Mouse (Mus musculus) induced T-regulatory cell, adult 2 months (primary cell): Measurements from ENCODE around the gene Mb.
A peak's percentile ranks its signal among the peaks of the same experiment; 100 is the strongest.
"Not testable (repeated sequence)": the region's sequence is repeated elsewhere in the genome, so short reads cannot be mapped to it uniquely, and the experiment has no call there.

Experiments used
- DNase-seq: peaks from one replicate; pipeline ENCODE4 v3.0.0-alpha.2; 2012; ENCODE audit warnings: low read depth

The Mb gene

DNA sequence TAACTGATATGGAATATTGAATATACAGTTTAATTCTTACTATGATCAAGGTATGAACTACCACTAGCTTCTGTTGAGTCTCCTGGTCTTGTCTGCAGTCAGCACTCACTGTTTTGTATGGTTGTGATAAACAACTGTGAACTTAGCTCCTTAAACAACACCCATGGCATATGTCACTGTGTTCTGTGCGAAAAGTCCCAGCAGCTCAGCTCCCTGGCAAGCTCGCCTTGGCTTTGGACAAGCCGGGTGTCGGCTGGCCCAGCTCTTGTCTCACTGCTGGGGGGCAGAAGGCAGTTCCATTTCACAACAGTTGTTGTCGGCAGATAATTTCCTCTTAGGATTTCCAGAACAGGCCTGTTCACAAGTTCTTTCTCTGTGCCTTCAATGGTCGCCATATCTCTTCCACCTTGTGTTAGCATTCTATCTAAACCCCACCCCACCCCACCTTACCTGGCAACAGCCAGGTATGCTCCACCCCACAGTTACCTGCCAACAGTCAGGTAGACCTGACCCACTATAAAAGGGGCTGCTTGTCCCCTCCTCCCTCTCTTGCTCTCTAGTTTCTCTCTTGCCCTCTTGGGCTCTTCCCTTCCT lies 14.9 kb upstream of the Mb start:
- no peak for DNase-seq

DNA sequence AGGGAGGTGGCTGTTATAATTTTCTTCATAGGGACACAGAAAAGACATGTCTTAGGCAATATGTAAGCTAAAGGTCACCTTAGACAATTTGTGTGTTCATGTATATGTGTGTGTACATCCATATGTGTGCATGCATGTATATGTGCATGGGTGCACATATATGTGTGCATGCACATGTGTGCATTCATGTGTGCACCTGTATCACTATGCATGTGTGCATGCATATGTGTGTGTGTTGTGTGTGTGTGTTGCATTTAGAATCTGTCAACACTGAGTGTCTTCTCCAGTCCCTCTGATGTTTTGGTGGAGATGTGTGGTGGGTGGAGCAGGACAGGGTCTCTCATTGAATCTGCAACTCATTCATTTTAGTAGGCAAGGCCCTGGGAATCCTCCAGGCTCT lies 12.3 kb upstream of the Mb start:
- DNase-seq = no peak

DNA sequence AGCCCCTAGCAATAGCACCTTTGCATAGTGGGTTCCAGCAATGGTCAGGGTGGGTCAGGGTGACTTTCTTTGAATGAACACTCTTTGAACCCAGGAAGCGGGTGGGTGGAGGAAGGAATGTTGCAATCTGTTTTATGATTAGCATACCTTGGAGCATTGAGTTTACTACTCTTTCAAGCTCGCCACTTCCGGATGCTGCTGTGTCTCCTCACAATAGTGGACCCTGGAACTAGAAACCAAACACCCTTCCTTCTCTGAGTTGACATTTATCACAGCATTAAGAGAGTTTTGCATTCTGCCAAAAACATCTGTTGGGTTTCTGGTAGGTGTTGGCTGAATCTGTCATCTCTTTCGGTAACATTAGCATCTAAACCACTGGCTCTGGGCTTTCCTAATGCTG lies 8.9 kb upstream of the Mb start:
- not testable (repeated sequence) for DNase-seq

DNA sequence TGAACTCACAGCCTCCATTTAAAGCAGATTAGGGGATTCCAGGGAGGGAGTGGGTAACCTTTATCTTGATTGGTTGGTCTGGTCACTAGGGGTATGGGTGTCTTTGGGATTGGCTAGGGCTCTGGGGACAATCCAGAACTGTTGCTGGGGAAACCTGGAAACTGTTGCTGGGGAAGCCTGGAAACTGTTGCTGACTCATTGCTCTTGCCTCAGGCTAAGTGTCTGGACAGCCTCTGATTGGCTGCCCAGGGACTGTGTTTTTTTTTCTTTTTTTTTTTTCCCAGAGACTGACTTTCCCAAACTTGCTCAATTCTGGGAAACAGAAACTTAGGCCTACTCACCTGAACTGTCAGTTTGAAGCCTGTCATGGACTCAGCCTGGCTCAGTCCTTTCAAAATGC lies 8.1 kb upstream of the Mb start:
- no peak for DNase-seq

DNA sequence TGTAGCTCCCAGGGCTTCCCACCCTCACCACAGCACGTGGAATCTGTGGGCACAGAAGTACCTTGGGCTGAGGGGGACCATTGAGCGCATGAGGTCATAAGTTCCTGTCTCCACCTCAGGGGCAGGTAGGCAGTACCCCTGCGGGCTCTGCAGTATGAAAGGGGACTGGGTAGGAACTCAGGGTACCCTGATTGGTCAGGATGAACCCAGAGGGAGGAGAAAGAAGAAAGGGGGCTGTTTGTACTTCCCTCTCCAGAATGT lies 6.3 kb upstream of the Mb start:
- no peak for DNase-seq

DNA sequence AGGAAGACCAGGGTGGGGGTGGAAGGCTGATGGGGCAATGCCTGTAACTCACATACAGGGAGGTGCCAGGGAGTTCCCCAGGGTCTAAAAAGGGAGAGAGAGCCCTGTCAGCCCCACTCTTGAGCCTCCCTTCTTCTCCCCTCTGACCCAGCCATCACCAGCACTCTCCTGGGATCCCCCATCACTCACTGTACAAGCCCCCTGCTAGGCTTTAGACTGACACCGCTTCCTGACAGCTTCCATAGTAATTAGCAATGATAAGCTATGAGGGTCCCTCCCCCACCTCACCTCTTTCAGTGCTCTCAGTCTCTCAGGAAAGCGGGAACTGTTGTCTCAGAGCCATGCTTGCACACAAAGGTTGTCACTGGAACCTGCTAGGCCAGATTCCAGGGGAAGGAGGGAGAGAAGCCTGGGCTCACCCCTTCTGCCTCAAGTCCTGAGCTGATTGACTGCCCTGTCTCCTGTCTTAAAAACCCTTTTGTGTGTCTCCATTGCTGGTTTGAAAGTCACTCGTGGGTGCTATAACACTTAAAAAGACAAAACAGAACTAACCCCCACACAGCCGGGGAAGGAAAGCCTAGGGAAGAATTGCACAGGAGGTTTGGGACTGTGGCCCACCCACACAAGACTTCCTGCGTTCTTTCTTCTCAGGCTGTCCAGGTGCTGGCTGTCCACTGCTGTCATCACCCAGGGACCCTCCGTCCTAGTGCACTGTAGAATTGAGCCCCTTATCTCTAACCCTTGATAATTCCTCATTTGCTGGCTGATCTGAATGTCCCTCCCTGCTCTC lies 5.7 kb upstream of the Mb start:
- no peak for DNase-seq

DNA sequence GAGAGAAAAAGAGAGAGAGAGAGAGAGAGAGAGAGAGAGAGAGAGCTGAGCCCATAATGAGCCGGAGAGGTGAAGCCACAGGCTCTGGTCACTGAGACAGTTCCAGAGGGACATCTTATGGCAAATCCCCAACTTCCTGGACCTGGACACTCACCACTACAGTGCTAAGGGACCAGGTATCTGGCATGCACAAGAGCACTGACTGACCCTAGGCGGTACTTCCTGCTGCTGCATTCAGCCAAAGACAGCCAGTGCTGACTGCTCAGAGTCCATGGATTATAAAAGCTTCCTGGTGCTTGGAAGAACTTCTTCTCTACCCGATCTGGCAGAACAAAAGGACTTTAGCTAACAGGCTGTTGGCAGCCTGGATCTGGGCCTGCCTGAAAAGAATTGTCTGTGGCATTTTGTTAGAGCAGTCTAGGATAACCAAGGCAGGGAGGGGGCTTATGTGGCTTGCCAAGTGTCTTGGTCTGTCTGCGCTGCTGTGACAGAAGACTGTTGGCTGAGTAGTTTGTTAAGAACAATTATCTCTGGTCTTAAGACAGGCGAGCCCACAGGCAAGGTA lies 4.2 kb upstream of the Mb start:
- no peak for DNase-seq

DNA sequence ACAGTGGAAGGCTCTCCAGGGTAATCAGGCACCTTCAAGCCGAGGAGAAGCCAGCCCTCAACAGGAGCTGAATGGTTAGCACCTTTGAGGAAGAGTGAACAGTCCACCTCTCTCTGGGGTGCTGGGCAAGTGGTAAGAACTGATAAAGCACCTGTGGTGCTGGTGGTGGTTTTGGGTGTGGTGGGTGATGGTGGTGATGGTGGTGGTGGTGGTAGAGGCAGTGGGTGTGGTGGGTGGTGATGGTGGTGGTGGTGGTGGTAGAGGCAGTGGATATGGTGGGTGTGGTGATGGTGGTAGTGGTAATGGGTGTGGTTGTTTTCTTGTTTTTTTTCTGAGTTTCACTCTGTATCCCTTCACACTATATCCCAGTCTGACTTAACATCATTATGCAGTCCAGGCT lies 2.6 kb upstream of the Mb start:
- DNase-seq = no peak

DNA sequence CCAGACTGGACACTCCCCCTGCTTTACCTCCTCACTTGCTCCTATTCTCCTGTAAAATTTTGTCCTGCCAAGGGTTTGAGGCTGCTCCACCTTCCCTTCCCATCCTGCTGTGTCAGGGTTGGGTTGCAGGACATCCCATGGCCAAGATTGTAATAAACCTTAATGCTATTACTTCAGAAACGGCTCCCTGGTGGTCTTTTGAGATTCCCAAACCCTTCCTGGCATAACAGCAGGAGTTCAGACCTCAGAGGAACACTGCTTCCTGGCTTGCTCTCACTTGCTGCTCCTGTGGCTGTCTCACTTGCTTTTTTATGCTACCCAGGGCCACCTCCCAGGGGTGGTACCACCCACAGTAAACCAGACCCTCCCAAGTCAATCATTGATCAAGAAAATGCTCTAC lies 1.7 kb upstream of the Mb start:
- no peak for DNase-seq

DNA sequence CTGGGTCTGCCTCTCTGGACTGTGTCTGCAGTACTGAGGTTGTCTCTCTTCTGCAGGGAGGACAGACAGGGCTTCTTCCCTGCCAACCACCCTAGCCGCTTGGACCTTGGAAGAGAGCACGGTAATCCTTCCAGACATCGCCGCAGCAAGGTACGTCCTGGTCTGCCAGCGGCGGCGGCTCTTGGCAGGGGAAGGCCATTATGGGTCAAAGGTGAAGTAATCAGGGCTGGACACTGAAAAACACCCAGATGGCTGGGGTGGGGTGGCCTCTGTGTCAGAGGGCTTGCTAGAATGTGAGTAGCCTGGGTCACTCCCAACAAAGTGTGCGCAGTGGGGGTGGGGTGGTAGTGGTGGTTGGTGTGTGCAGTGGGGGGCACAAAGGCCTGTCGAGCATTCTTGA lies 4.9 kb downstream of the Mb start:
- DNase-seq = no peak

DNA sequence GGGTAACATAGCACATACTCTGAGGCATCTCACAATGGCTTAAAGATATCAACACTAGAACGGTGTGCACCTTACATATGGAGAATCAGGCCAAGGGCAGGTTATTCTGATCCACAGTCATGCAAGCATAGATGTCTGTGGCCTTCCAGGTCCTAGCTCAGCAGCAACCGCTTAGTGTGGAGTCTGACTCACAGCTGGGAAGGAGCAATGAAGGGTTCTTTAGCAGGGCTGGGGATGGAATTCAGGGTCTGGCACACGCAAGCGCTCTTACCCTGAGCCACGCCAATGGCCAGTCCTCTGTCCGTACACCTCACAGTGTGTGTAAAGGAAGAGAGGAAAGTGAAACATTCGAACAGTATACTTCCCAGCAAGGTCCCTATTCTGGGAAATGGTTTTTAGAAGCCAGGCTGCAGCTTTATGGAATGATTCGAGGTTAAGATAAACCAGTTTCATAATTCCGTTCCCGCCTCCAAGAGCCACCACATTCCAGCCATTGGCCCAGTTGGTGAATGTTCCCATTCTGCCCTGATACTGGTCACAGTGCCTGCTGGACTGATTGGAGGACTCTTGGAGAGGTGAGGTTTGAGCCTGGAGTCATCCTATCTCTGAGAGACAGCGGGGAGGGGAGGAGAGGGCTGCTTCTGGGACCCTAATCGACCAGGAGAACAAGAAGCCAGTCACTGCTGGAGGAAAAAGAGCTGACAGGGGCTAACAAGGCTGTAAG lies 5.7 kb downstream of the Mb start, which contains the start of gene Apol6:
Gene Apol6 (plus strand): TSS at position 133 of the 724 bp plus-strand sequence.
- DNase-seq = no peak

DNA sequence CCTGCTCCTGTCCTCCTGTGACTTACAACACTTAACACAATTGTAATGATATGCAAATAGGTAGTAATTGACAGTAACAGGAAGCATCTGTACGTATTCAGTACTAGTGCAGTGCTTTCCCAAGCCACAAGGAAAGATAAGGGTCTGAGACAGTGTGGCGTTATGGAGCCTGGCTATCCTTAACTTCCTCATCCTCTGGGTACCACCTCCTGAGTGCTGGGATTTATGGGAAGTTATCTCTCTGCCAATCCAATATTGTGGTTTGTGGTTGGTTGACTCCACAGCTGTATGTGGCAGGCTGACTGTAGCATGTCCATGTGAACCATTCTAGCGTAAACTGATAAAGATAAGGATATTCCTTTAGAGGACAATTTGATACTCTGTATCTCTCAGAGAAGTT lies 9.7 kb downstream of the Mb start:
- no peak for DNase-seq

DNA sequence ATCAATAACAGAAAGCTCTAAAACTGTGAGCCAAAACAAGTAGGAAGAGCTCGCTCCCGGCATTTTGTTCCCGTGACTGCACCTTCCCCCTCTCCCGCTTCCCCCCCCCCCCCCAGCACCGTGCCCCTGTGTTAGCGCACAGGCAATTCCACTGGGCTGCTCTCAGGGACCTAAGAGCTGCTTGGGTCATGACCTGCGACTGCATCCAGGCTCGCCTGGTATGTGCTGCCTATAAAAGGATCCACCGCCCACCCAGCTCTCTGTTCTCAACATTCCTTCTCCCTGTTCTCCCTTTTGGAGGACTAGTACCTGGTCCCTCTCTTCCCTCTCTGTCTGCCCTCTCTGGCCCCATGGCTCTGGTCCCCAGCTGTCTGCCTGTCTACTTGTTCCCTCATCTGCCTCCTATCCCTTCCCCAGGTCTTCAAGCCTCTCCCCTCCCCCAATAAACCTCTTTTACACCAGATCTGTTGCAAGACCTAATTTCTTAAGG lies 11.2 kb downstream of the Mb start:
- DNase-seq = no peak

DNA sequence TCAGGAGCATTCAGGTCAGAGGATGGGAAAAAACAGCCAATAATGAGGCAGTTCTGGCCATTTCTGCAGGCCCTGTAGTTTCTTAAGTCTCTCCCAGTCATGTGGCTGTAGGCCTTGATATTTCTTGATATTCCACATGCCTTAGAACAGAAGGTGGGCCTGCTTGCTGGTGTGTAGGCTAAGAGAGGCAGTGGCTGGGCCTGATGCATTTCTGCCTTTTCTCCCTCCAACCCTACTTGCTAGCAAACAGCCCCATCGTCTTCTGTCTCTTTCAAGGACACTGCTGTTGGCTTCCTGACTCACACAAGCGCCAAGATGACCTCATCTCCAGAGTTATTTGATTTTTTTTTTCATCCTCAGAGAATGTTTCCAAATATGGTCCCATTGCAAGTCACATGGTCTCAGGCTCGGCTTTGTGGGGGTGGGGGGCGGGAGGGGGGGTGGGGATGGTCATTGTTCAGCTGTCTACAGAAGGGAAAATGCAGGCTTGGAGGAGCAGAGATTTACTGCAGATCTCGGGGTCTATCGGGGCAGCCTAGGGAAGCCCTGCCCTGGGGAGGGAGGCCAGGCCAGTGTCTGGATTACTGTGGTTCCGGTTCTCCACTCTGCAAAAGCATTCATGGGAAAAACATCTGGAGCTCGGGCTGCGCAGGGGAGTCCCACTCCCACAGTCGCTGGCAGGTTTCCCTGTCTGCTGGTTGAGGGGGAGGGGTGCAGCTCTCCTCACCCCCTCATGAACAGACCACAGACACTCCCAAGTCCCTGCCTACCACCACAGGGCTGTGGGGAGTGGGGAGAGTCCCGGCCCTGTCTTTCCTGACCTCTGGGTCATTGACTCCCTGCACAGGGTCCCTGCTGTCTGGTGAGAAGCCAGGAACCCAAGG lies 12.9 kb downstream of the Mb start:
- no peak for DNase-seq

DNA sequence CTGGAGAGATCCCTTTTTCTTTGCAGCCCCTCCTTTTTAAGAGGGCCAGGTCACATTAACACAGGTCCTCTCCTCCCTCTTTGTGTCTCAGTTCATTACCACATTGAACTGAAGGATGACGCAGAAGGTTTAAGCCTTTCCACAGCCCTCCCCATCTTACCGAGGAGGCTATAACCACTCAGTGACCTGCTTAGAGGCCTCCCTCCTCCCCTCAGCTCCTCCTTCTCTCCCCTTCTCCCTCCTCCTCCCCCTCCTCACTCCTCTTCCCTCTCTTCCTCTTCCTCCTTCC lies 13.5 kb downstream of the Mb start:
- no peak for DNase-seq

DNA sequence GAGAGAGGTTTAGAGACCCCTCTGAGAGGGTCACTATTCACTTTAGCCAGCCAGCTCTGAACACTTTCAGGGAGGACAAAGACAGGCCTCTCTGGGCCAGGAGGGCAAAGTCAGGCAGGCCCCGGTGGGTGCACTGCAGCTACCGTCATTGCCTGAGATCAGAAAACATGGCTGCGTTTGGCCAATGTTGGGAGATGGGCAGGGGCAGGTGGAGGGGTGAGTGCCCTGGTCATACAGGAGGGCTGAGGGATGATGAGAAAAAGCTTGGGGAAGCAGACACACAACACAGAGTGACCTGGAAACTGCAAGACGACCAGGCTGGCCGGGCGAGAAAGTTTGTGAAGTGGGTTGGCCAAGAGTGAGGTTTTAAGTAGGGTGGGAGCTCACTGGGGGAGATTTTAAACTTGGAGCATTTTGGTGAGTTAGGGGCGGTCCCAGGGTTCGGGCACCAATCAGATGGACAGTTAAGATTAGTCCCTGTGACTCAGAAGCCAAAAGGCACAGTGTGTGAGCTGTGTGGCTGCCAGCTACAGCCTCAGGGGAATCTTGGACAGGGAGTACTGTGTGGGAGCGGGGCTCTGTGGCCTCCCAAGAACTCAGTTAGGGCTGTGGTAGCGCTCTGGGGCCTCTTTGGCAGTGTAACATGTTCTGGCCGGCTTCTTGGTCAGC lies 14.0 kb downstream of the Mb start:
- no peak for DNase-seq

DNA sequence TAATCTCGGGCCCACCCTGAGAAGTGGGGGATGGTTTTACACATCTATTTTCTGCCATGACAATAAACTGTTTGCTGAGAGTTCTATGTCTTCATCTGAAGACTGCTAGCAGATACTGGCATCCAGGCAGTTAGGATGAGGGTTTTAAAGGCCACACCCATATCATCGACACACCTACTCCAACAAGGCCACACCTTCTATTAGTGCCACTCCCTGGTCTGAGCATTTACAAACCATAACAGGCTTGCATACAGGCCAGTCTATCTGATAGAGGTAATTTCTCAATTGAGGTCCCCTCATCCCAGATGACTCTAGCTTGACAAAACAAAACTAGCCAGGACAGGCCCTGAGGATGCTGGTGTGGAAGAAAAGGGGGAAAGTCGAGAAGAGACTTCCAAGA lies 14.8 kb downstream of the Mb start:
- DNase-seq = no peak

DNA sequence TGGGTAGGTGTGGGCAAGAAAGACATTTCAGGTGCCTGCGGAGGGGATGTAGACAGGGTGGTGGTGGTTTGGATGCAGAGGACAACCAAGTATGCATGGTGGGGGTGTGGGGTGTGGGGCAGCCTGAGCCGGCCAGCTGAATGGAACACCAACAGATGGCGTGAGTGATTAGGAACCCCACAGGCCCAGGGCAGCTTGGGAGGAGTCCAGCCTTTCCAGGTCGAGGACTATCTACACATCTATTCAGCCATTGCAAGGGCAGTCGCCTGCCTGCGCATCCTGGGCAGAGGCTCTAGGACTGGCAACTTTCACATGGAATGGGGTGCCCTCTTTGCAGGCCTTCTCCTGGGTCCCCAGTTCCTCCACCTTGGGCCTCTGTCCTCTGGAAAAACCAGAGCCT lies 15.9 kb downstream of the Mb start:
- no peak for DNase-seq

DNA sequence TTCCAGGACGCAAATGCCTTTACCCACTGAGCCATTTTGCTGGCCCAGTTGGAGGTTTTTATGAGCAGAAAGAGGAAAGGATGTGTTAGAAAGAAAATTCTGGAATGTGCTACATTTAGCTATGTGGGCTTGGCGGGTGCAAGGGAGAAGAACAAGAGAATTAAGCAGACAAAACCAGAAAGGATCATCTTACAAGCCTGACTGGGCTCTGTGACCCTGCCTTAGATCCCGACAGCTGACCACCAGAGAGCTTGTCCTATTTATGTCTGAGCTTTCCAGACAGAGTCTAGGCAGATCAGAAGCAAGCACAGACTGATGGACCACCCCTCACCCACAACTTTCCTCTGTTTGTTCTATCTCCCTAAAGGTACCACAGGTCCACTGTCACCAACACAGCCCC lies 19.2 kb downstream of the Mb start:
- no peak for DNase-seq

DNA sequence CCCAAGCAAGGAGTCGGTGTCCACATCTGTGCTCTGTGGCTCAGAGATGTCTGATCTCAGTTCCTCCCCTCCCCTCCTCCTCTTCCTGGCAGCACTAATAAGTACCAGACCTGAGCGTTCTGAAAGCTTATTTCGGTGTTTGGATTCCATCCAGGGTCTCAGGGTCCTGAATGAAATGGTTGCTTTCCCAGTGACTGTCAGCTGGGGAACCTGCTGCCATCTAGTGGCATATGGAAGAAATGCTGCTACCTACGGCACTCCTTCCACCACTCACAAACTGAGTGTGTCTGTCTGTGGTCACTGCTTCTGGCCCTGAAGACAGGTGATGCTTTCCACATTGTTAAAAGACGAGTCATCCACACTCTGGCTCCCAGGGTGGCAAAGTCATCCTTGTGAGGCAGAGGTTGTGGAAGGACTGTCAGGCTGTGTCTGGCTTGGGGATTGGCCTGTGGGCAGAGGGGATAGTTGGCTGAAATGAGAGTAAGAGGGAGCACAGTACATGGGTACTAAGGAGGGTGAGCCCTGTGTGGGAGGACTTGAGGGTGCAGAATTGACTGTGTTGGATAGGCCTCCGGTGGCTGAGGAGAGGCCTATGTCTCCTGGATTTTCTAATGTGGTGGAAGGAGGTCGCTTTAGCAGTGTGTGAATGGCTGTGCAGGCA lies 21.0 kb downstream of the Mb start:
- DNase-seq = peak; percentile 52

DNA sequence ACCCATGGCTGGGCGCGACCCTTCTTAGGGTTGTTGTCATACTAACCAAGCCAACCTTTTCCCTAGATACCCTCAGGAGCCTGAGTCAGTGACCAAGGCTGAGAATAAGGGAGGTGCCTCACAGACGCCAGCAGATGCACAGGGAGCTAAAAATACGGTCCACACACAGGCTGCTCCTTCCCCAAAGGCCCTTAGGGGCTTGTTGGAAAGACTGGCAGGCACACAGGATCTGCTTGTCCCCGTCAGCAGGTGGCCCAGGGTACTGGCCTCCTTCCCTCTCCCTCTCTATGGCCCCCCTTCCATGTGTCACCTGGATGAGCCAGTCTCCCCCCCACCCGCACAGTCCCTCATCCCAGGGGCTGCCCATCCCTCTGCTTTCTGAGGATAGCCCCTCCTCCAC lies 22.8 kb downstream of the Mb start:
- DNase-seq = no peak
